Mouse (Mus musculus): ENCODE measurements at regions not wholly inside any gene's neighbourhood (a gene's known extent, or its start where the extent isn't known, plus 50 kb on each side); places are given as distances from the start of the nearest gene placed in this dataset.
A peak's percentile ranks its signal among the peaks of the same experiment; 100 is the strongest.

GRCm38 (mm10) chr6:99824808-99825207, 98.6 kb upstream of the Prok2 start:
- DNase-seq (ENCODE audit: low spot score), result peak; percentile 17

- no peak for DNase-seq (ENCODE audit: low spot score)
Observed at GRCm38 (mm10) chr6:99822471-99822870, 96.3 kb upstream of the Prok2 start.

- DNase-seq (ENCODE audit: low spot score), result no peak
Observed at GRCm38 (mm10) chr6:99819255-99819929, 93.2 kb upstream of the Prok2 start.

GRCm38 (mm10) chr6:99818486-99818885, 92.3 kb upstream of the Prok2 start:
- DNase-seq (ENCODE audit: low spot score), result no peak

GRCm38 (mm10) chr6:99817245-99817644, 91.1 kb upstream of the Prok2 start:
- no peak for DNase-seq (ENCODE audit: low spot score)

GRCm38 (mm10) chr6:99813102-99813501, 86.9 kb upstream of the Prok2 start:
- no peak for DNase-seq (ENCODE audit: low spot score)

- no peak for DNase-seq (ENCODE audit: low spot score)
Observed at GRCm38 (mm10) chr6:99811842-99812241, 85.7 kb upstream of the Prok2 start.

- peak; percentile 39 for DNase-seq (ENCODE audit: low spot score)
Observed at GRCm38 (mm10) chr6:99810974-99811798, 85.0 kb upstream of the Prok2 start.

- no peak for DNase-seq (ENCODE audit: low spot score)
Observed at GRCm38 (mm10) chr6:99804905-99805245, 78.7 kb upstream of the Prok2 start.

GRCm38 (mm10) chr6:99803983-99804904, 78.1 kb upstream of the Prok2 start:
- DNase-seq (ENCODE audit: low spot score), result peak; percentile 95

GRCm38 (mm10) chr6:99800919-99801318, 74.7 kb upstream of the Prok2 start:
- DNase-seq (ENCODE audit: low spot score), result no peak

- no peak for DNase-seq (ENCODE audit: low spot score)
Observed at GRCm38 (mm10) chr6:99800324-99800723, 74.1 kb upstream of the Prok2 start.

GRCm38 (mm10) chr6:99796390-99796789, 70.2 kb upstream of the Prok2 start:
- no peak for DNase-seq (ENCODE audit: low spot score)

GRCm38 (mm10) chr6:99793546-99793945, 67.4 kb upstream of the Prok2 start:
- no peak for DNase-seq (ENCODE audit: low spot score)

- DNase-seq (ENCODE audit: low spot score), result no peak
Observed at GRCm38 (mm10) chr6:99792353-99792752, 66.2 kb upstream of the Prok2 start.

- no peak for DNase-seq (ENCODE audit: low spot score)
Observed at GRCm38 (mm10) chr6:99786977-99787376, 60.8 kb upstream of the Prok2 start.

GRCm38 (mm10) chr6:99785212-99785611, 59.0 kb upstream of the Prok2 start:
- DNase-seq (ENCODE audit: low spot score), result no peak

GRCm38 (mm10) chr6:99784804-99785203, 58.6 kb upstream of the Prok2 start:
- no peak for DNase-seq (ENCODE audit: low spot score)

GRCm38 (mm10) chr6:99784285-99784684, 58.1 kb upstream of the Prok2 start:
- DNase-seq (ENCODE audit: low spot score), result no peak

GRCm38 (mm10) chr6:99782996-99783395, 56.8 kb upstream of the Prok2 start:
- DNase-seq (ENCODE audit: low spot score), result peak; percentile 39
